Mouse (Mus musculus): ENCODE measurements around the gene Otp.

Gene Otp

GRCm38 (mm10) chr13:94874039-94874425, 1.4 kb upstream of the Otp start:
- DNase-seq (ENCODE audit: low spot score), result no peak

- no peak for DNase-seq (ENCODE audit: low spot score)
Measured at GRCm38 (mm10) chr13:94874656-94875395, 576 bp upstream of the Otp start.

- no peak for DNase-seq (ENCODE audit: low spot score)
Measured at GRCm38 (mm10) chr13:94876286-94877210, 1.1 kb downstream of the Otp start.

- no peak for DNase-seq (ENCODE audit: low spot score)
Measured at GRCm38 (mm10) chr13:94877211-94877590, 1.8 kb downstream of the Otp start.

GRCm38 (mm10) chr13:94877991-94878745, 2.8 kb downstream of the Otp start:
- no peak for DNase-seq (ENCODE audit: low spot score)

GRCm38 (mm10) chr13:94881201-94881600, 5.8 kb downstream of the Otp start:
- no peak for DNase-seq (ENCODE audit: low spot score)

GRCm38 (mm10) chr13:94882221-94882620, 6.8 kb downstream of the Otp start:
- no peak for DNase-seq (ENCODE audit: low spot score)

- DNase-seq (ENCODE audit: low spot score), result no peak
Measured at GRCm38 (mm10) chr13:94882711-94883145, 7.3 kb downstream of the Otp start.

- DNase-seq (ENCODE audit: low spot score), result no peak
Measured at GRCm38 (mm10) chr13:94883163-94883965, 8.0 kb downstream of the Otp start.

- DNase-seq (ENCODE audit: low spot score), result no peak
Measured at GRCm38 (mm10) chr13:94883966-94884960, 8.9 kb downstream of the Otp start.

GRCm38 (mm10) chr13:94885291-94886235, 10.2 kb downstream of the Otp start:
- no peak for DNase-seq (ENCODE audit: low spot score)

- DNase-seq (ENCODE audit: low spot score), result no peak
Measured at GRCm38 (mm10) chr13:94907841-94908240, 32.4 kb downstream of the Otp start.

- no peak for DNase-seq (ENCODE audit: low spot score)
Measured at GRCm38 (mm10) chr13:94912961-94913360, 37.6 kb downstream of the Otp start.

- no peak for DNase-seq (ENCODE audit: low spot score)
Measured at GRCm38 (mm10) chr13:94915654-94916053, 40.3 kb downstream of the Otp start.

GRCm38 (mm10) chr13:94928086-94928485, 52.7 kb downstream of the Otp start:
- no peak for DNase-seq (ENCODE audit: low spot score)

Measured in left cerebral cortex, adult 11 months (tissue).